Mouse (Mus musculus): Measurements from ENCODE around the gene Car15.

Gene Car15

GRCm38 (mm10) chr16:17832821-17833220, 5.3 kb downstream of the Car15 start, which contains the start of gene B830017H08Rik:
TSS of gene B830017H08Rik (plus strand) at chr16:17833121.
- no peak for DNase-seq

- DNase-seq = no peak
Observed at GRCm38 (mm10) chr16:17831781-17832180, 6.4 kb downstream of the Car15 start.

GRCm38 (mm10) chr16:17830385-17831178, 7.6 kb downstream of the Car15 start:
- DNase-seq = peak; percentile 50 to 79

- DNase-seq = peak; percentile 70 to 81
Observed at GRCm38 (mm10) chr16:17828867-17829266, 9.3 kb downstream of the Car15 start.

- DNase-seq = no peak
Observed at GRCm38 (mm10) chr16:17828229-17828628, 9.9 kb downstream of the Car15 start.

- no peak for DNase-seq
Observed at GRCm38 (mm10) chr16:17826500-17826899, 11.7 kb downstream of the Car15 start.

- DNase-seq = no peak
Observed at GRCm38 (mm10) chr16:17816528-17816927, 21.6 kb downstream of the Car15 start.

GRCm38 (mm10) chr16:17815411-17816402, 22.5 kb downstream of the Car15 start:
- DNase-seq = peak in 1 of 2 experiments; percentile 71

- no peak for DNase-seq
Observed at GRCm38 (mm10) chr16:17813173-17813572, 25.0 kb downstream of the Car15 start.

- DNase-seq = peak in 1 of 2 experiments; percentile 50
Observed at GRCm38 (mm10) chr16:17812120-17812519, 26.0 kb downstream of the Car15 start.

- DNase-seq = no peak
Observed at GRCm38 (mm10) chr16:17809711-17810110, 28.5 kb downstream of the Car15 start.

- DNase-seq = no peak
Observed at GRCm38 (mm10) chr16:17809125-17809524, 29.0 kb downstream of the Car15 start.

- peak; percentile 72 to 81 for DNase-seq
Observed at GRCm38 (mm10) chr16:17807192-17808009, 30.8 kb downstream of the Car15 start.

GRCm38 (mm10) chr16:17806581-17807191, 31.5 kb downstream of the Car15 start:
- DNase-seq = no peak

GRCm38 (mm10) chr16:17804982-17805381, 33.2 kb downstream of the Car15 start:
- no peak for DNase-seq

- DNase-seq = no peak
Observed at GRCm38 (mm10) chr16:17804449-17804912, 33.7 kb downstream of the Car15 start.

GRCm38 (mm10) chr16:17803675-17804448, 34.3 kb downstream of the Car15 start:
- DNase-seq = no peak

- DNase-seq = peak in 1 of 2 experiments; percentile 24
Observed at GRCm38 (mm10) chr16:17802839-17803674, 35.1 kb downstream of the Car15 start.

- no peak for DNase-seq
Observed at GRCm38 (mm10) chr16:17802456-17802838, 35.7 kb downstream of the Car15 start.

All from kidney, adult 8-10 months (tissue).